Mouse (Mus musculus) C2C12 (cell line): ENCODE results near the gene Nek2. TPM values are rescaled to one million over a fixed set of nuclear protein-coding genes. Genes with fewer than 3 reads are reported as not detected.

ENCODE experiments used
- H3K27me3 ChIP-seq: one replicate; pipeline ENCODE4 v1.6.1; 2011; ENCODE audit not compliant: control insufficient read depth, insufficient read depth, insufficient read length
- H3K36me3 ChIP-seq: one replicate; pipeline ENCODE4 v1.6.1; 2011; ENCODE audit not compliant: control insufficient read depth, insufficient read depth
- H3K4me3 ChIP-seq: one replicate; pipeline ENCODE4 v1.5.1; 2011; ENCODE audit warnings: mild to moderate bottlenecking, control low read depth; ENCODE audit not compliant: poor library complexity, insufficient read depth, severe bottlenecking
- H3K79me2 ChIP-seq: one replicate; pipeline ENCODE4 v1.6.1; 2011; ENCODE audit not compliant: control insufficient read depth, insufficient read depth
- H3K79me3 ChIP-seq: one replicate; pipeline ENCODE4 v1.6.1; 2011; ENCODE audit warnings: low read depth, control low read depth
- H3ac ChIP-seq: one replicate; pipeline ENCODE3; 2011; ENCODE audit warnings: low read depth; ENCODE audit not compliant: control insufficient read depth, insufficient read length
- CEBPB ChIP-seq: IDR thresholded peaks from one replicate; pipeline ENCODE4 v1.6.1; 2011; ENCODE audit warnings: low read depth, mild to moderate bottlenecking, control low read depth, moderate library complexity
- CTCF ChIP-seq: IDR thresholded peaks from one replicate; pipeline ENCODE4 v1.5.1; 2011; ENCODE audit not compliant: control insufficient read depth, insufficient read depth, insufficient read length
- FOSL1 ChIP-seq: IDR thresholded peaks from one replicate; pipeline ENCODE4 v1.8.0; 2011; ENCODE audit warnings: mild to moderate bottlenecking, low read length; ENCODE audit not compliant: poor library complexity, insufficient read depth, severe bottlenecking
- MAX ChIP-seq: IDR thresholded peaks from one replicate; pipeline ENCODE4 v1.6.1; 2011; ENCODE audit warnings: mild to moderate bottlenecking, control low read depth
- MYOD1 ChIP-seq: IDR thresholded peaks from one replicate; pipeline ENCODE4 v1.6.1; 2011; ENCODE audit warnings: low read depth; ENCODE audit not compliant: control insufficient read depth, insufficient read length
- MYOG ChIP-seq: IDR thresholded peaks from one replicate; pipeline ENCODE4 v1.6.1; 2011; ENCODE audit not compliant: control insufficient read depth, insufficient read length; ENCODE audit errors: extremely low read depth
- USF1 ChIP-seq: IDR thresholded peaks from one replicate; pipeline ENCODE4 v1.6.1; 2011; ENCODE audit warnings: low read depth, mild to moderate bottlenecking, control low read depth, moderate library complexity
- polyA plus RNA-seq: library from polyadenylated mRNA; unstranded; fragments of >200 nt; fragmentation: generic; extraction: Trizol; gene quantifications from one replicate; pipeline ENCODE4 v1.2.1, GENCODE M21; 2012; ENCODE audit warnings: missing spikeins

The Nek2 gene
- polyA plus RNA-seq, 1 experiment = 47.6 TPM

- H3ac ChIP-seq = no peak overlapping the region
- H3K36me3 ChIP-seq = no peaks in the 10 kb centered on the region
- no peaks in the 10 kb centered on the region for H3K79me3 ChIP-seq
- H3K27me3 ChIP-seq = no peaks in the 10 kb centered on the region
- no peak for TF ChIP-seq CEBPB
- no peak for TF ChIP-seq CTCF
- no peak for TF ChIP-seq MAX
- no peak for TF ChIP-seq MYOG
- no peak for TF ChIP-seq FOSL1
- peak; percentile 80 for TF ChIP-seq MYOD1
- TF ChIP-seq USF1 = no peak
- H3K4me3 ChIP-seq = no peak overlapping the region
- H3K79me2 ChIP-seq = no peaks in the 10 kb centered on the region
Observed at GRCm38 (mm10) chr1:191802093-191802819, 19.0 kb upstream of the Nek2 start.

GRCm38 (mm10) chr1:191802820-191803655 lies 18.2 kb upstream of the Nek2 start:
- H3K79me3 ChIP-seq = no peaks in the 10 kb centered on the region
- H3K4me3 ChIP-seq = no peak overlapping the region
- H3K27me3 ChIP-seq = no peaks in the 10 kb centered on the region
- TF ChIP-seq FOSL1 = no peak
- TF ChIP-seq MAX = no peak
- TF ChIP-seq MYOD1 = no peak
- no peak for TF ChIP-seq CTCF
- no peak for TF ChIP-seq USF1
- no peak for TF ChIP-seq MYOG
- TF ChIP-seq CEBPB = no peak
- H3K79me2 ChIP-seq = no peaks in the 10 kb centered on the region
- no peak overlapping the region for H3ac ChIP-seq
- H3K36me3 ChIP-seq = no peaks in the 10 kb centered on the region

GRCm38 (mm10) chr1:191804747-191805146 lies 16.5 kb upstream of the Nek2 start:
- Histone ChIP-seq H3ac (no peak overlapping the region), H3K79me2 (no peaks in the 10 kb centered on the region), H3K4me3 (no peak overlapping the region), H3K36me3 (no peaks in the 10 kb centered on the region), H3K27me3 (no peaks in the 10 kb centered on the region), H3K79me3 (no peaks in the 10 kb centered on the region)
- TF ChIP-seq MYOD1 (no peak), CTCF (no peak), CEBPB (no peak), MYOG (no peak), MAX (no peak), FOSL1 (no peak), USF1 (no peak)

- TF ChIP-seq MAX = no peak
- TF ChIP-seq CEBPB = no peak
- TF ChIP-seq FOSL1 = no peak
- no peak for TF ChIP-seq CTCF
- TF ChIP-seq USF1 = no peak
- no peak for TF ChIP-seq MYOG
- no peak for TF ChIP-seq MYOD1
- no peaks in the 10 kb centered on the region for H3K36me3 ChIP-seq
- no peaks in the 10 kb centered on the region for H3K79me3 ChIP-seq
- no peaks in the 10 kb centered on the region for H3K79me2 ChIP-seq
- no peak overlapping the region for H3K4me3 ChIP-seq
- no peak overlapping the region for H3ac ChIP-seq
- H3K27me3 ChIP-seq = no peaks in the 10 kb centered on the region
Observed at GRCm38 (mm10) chr1:191805788-191806187, 15.5 kb upstream of the Nek2 start.

GRCm38 (mm10) chr1:191806740-191807139 lies 14.5 kb upstream of the Nek2 start:
- Histone ChIP-seq H3K4me3 (no peak overlapping the region), H3K79me3 (no peaks in the 10 kb centered on the region), H3K36me3 (no peaks in the 10 kb centered on the region), H3K27me3 (no peaks in the 10 kb centered on the region), H3ac (no peak overlapping the region), H3K79me2 (no peaks in the 10 kb centered on the region)
- no peak for TF ChIP-seq MAX
- TF ChIP-seq USF1 = no peak
- no peak for TF ChIP-seq FOSL1
- TF ChIP-seq CTCF = no peak
- TF ChIP-seq CEBPB = no peak
- no peak for TF ChIP-seq MYOG
- TF ChIP-seq MYOD1 = no peak
